Mouse (Mus musculus) heart, postnatal 0 days (tissue): Measurements from ENCODE around the gene Slc24a2.

ENCODE experiments used
- CTCF ChIP-seq: IDR thresholded peaks from 2 replicates; pipeline ENCODE4 v1.5.1; 2016; ENCODE audit warnings: antibody characterized with exemption, control low read depth, low read depth
- EP300 ChIP-seq: IDR thresholded peaks from 2 replicates; pipeline ENCODE4 v1.6.1; 2016; ENCODE audit warnings: antibody characterized with exemption, low read depth

- TF ChIP-seq CTCF, result peak; percentile 52
- no peak for TF ChIP-seq EP300
Observed at GRCm38 (mm10) chr4:87119758-87120157, 110.5 kb downstream of the Slc24a2 start.
